Mouse (Mus musculus) heart, embryonic 13.5 days (tissue): ENCODE data around the gene Diras2. TPM values are rescaled to one million over a fixed set of nuclear protein-coding genes. Genes with fewer than 3 reads are reported as not detected.

Experiments
- ATAC-seq: fragments of 200-750 bp; cut with Nextera tagmentation; 2 replicates; pipeline ENCODE4 v1.8.0; 2017; ENCODE audit warnings: moderate TSS enrichment; ENCODE audit not compliant: insufficient number of reproducible peaks, low FRiP score, low TSS enrichment; ENCODE audit errors: extremely low read depth
- H3K27ac ChIP-seq: fragments of 300-500 bp; sonication (generic); replicated peaks from 2 replicates; pipeline ENCODE4 v1.5.1; 2015; ENCODE audit warnings: moderate library complexity, mild to moderate bottlenecking, inconsistent platforms
- H3K27me3 ChIP-seq: fragments of 300-500 bp; sonication (generic); replicated peaks from 2 replicates; pipeline ENCODE4 v1.6.1; 2015; ENCODE audit warnings: mild to moderate bottlenecking, inconsistent platforms
- H3K36me3 ChIP-seq: fragments of 300-500 bp; sonication (generic); 2 replicates; pipeline ENCODE4 v1.6.1; 2015; ENCODE audit warnings: mild to moderate bottlenecking, inconsistent platforms
- H3K4me1 ChIP-seq: fragments of 300-500 bp; sonication (generic); 2 replicates; pipeline ENCODE4 v1.6.1; 2015; ENCODE audit warnings: inconsistent platforms
- H3K4me2 ChIP-seq: fragments of 300-500 bp; sonication (generic); 2 replicates; pipeline ENCODE4 v1.6.1; 2015; ENCODE audit warnings: inconsistent platforms, mild to moderate bottlenecking, moderate library complexity
- H3K4me3 ChIP-seq: fragments of 300-500 bp; sonication (generic); 2 replicates; pipeline ENCODE4 v1.5.1; 2015; ENCODE audit warnings: moderate library complexity, mild to moderate bottlenecking, inconsistent platforms
- H3K9ac ChIP-seq: fragments of 300-500 bp; sonication (generic); 2 replicates; pipeline ENCODE4 v1.6.1; 2015; ENCODE audit warnings: inconsistent platforms, mild to moderate bottlenecking, moderate library complexity
- H3K9me3 ChIP-seq: fragments of 300-500 bp; sonication (generic); 2 replicates; pipeline ENCODE4 v1.6.1; 2016; ENCODE audit warnings: inconsistent platforms
- WGBS: fragments of 180-500 bp; shearing (Covaris S2); methylation state at CpG from one replicate; pipeline ENCODE4 v1.1.7; 2015; ENCODE audit warnings: mixed read lengths; 5-methylcytosine and 5-hydroxymethylcytosine counted together
- polyA plus RNA-seq: library from polyadenylated mRNA; unstranded; fragments of >200 nt; fragmentation: Nextera tagmentation; extraction: Ambion mirVana; gene quantifications from 2 replicates; pipeline ENCODE4 v1.2.1, GENCODE M21; 2015

Gene Diras2
- polyA plus RNA-seq, 1 experiment from 2014 or later = 0.52 TPM

DNA sequence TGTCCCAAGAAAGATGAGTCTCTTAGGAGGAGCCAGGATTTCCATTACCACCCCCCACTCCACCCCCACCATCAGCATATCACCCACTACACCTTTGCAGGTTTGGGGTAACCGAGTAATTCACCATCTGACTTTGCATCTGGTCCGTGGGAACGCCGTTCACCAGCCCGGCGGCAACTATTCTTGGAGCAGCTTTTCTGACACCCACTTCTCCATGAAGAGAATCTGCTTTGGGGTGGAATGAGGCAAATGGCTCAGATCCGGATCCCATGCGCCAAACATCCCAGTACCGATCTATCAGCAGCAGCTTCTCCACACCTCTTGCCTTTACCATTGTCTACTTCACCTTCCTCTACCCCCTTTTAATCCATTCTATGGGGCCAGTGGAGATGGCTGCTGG, 39.2 kb upstream of the Diras2 start:
- Histone ChIP-seq H3K4me2 (no peak overlapping the region), H3K9me3 (no peaks in the 10 kb centered on the region), H3K4me3 (no peak overlapping the region), H3K27me3 (no peaks in the 10 kb centered on the region; the same call in 1 of the 2 replicates), H3K4me1 (0 out of 2 replicates have a peak, but pooled peaks cover 5% of the 10 kb centered on the region), H3K27ac (no peak overlapping the region), H3K36me3 (no peaks in the 10 kb centered on the region), H3K9ac (no peak overlapping the region)
- 76% methylated on average over 9 of the region's 9 CpGs for WGBS
- no peak for ATAC-seq

DNA sequence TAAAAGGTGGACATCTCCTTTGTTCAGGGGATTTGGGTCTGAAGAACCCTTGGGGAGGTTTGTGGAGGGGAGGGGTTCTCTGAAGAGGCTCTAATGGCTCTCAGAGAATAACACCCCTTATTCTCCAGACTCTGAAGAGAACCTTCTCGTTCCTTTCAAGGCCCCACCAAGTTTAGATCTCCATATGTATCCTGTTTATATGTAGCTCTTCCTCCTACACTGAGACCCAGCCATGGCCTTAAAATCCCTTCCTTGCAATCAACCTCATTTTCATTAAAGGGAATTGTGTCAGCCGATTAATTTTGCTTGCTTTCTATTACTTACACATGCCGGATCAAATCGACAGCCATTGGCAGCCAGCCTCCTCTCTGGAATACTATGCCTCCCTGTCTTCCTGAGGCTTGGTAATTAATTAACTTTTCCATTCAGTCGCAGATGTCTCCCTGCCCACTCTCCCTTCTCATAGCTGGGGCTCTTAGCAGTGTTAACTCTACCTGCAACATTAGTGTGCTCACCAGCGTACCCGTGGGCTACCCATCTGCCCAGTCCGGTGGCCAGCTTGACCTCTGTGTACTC, 38.2 kb upstream of the Diras2 start:
- no peak overlapping the region for H3K4me3 ChIP-seq
- no peak overlapping the region for H3K9ac ChIP-seq
- 0 out of 2 replicates have a peak, but pooled peaks cover 5% of the 10 kb centered on the region for H3K4me1 ChIP-seq
- no peaks in the 10 kb centered on the region; the same call in 1 of the 2 replicates for H3K27me3 ChIP-seq
- ATAC-seq = no peak
- H3K9me3 ChIP-seq = no peaks in the 10 kb centered on the region
- H3K27ac ChIP-seq = no peak overlapping the region
- 74% methylated on average over 8 of the region's 8 CpGs for WGBS
- H3K4me2 ChIP-seq = no peak overlapping the region
- H3K36me3 ChIP-seq = no peaks in the 10 kb centered on the region

DNA sequence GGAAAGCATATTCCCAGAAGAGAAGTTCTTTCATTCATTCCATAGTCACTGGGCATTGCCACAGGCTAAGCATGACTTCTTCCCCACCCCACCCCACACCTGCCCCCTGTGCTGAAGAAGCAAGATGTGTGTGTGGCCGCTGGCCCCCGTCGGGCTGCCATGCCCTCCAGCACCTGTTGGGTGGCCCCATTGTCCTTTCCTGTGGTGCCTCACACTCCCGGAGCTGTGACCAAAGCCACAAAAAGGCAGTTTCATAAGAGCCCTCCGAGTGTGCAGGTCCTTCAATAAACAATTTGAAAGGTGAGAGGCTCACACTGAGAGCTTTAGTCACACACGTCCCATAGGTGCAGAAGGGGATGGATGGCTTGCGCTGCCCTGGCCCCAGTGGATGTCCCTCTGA, 35.7 kb upstream of the Diras2 start:
- no peak overlapping the region for H3K4me3 ChIP-seq
- WGBS = 73% methylated on average over 7 of the region's 7 CpGs
- no peaks in the 10 kb centered on the region for H3K9me3 ChIP-seq
- no peaks in the 10 kb centered on the region; the same call in 1 of the 2 replicates for H3K27me3 ChIP-seq
- ATAC-seq = no peak
- H3K36me3 ChIP-seq = no peaks in the 10 kb centered on the region
- no peak overlapping the region for H3K27ac ChIP-seq
- H3K4me2 ChIP-seq = no peak overlapping the region
- no peak overlapping the region for H3K9ac ChIP-seq
- 0 out of 2 replicates have a peak, but pooled peaks cover 5% of the 10 kb centered on the region for H3K4me1 ChIP-seq

DNA sequence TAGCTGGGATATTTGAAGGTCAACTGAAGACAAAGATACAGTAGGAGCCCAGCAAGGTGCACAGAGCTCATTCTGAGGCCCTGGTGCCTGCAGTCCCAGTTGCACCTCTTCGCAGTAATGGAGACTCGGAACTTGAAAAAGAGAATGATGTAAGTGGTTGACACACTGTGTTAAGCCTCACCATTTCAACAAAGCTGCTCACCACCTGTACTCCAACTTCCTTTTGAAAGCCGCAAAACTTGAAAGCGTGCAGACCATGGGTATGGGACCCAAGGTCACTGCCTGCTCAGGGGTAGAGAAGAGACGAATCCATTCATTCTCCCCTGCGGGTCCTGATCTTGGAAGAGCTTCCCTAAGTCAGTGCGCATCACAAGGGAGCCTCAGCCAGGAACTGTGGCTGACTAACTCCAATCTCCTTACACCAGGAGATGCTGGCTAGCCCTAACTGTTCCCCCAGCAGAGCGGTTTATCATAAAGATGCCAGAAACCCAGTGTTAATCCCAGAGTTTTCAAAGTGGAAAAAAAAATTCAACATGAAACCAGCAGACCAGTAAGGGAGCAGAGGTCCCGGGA, 35.2 kb upstream of the Diras2 start:
- Histone ChIP-seq H3K9ac (no peak overlapping the region), H3K4me2 (no peak overlapping the region), H3K4me3 (no peak overlapping the region), H3K27ac (no peak overlapping the region), H3K27me3 (no peaks in the 10 kb centered on the region; the same call in 1 of the 2 replicates), H3K4me1 (0 out of 2 replicates have a peak, but pooled peaks cover 5% of the 10 kb centered on the region), H3K36me3 (no peaks in the 10 kb centered on the region), H3K9me3 (no peaks in the 10 kb centered on the region)
- ATAC-seq = no peak
- WGBS = 84% methylated on average over 9 of the region's 9 CpGs

DNA sequence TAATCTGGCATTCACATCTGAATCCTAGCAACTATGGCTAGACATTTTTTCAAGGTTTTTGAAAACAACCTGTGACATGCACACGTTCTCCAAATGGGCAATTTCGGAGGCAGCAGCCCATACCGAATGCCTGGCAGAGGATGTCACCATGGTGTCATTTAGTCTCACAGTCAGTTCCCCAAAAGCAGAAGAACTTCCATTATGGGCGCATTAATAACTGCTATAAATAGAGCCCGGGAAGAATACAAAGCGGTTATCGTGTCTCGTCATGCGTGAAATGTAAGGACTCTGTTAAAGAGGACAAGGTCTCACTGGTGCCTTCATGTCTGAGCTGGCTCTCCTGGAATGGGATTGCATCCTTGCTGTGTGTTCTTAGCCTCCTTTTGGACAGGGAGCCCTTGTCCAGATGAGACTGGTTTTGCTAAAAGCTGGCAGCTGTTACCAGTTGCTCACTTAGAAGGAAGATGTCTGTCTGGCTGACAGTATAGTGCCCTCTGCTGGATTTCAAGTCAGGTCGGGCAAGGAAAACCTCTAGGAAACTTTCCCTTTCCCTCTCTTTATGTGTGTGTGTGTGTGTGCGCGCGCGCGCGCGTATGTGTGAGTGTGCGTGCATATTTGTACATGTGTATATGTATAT, 34.1 kb upstream of the Diras2 start:
- WGBS = 82% methylated on average over 18 of the region's 18 CpGs
- no peak overlapping the region for H3K27ac ChIP-seq
- H3K27me3 ChIP-seq = no peaks in the 10 kb centered on the region; the same call in 1 of the 2 replicates
- H3K4me3 ChIP-seq = no peak overlapping the region
- no peak overlapping the region for H3K9ac ChIP-seq
- no peaks in the 10 kb centered on the region for H3K36me3 ChIP-seq
- no peaks in the 10 kb centered on the region for H3K9me3 ChIP-seq
- H3K4me2 ChIP-seq = no peak overlapping the region
- 0 out of 2 replicates have a peak, but pooled peaks cover 5% of the 10 kb centered on the region for H3K4me1 ChIP-seq
- no peak for ATAC-seq

DNA sequence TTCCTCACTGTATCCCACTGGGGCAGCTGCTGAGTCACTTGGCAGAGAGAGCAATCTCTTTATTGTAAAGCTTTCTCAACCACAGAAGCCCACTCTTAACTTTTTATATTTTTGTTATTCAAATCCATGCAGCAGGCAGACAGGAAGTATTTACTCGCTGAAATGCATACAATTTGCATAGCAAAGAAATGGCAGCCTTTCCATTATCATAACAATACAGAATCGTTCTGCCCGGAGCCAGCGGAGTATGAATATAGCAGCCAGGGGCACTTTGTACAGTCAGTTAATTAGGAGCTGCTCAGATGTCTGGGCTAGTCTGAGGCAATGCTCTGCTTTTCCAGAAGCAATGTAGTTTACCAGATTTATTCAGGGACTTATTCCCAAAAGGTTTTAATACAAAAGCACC, 31.1 kb upstream of the Diras2 start:
- 62% methylated on average over 4 of the region's 4 CpGs for WGBS
- ATAC-seq = no peak
- Histone ChIP-seq H3K9me3 (no peaks in the 10 kb centered on the region), H3K9ac (no peak overlapping the region), H3K4me2 (no peak overlapping the region), H3K4me1 (0 out of 2 replicates have a peak, but pooled peaks cover 5% of the 10 kb centered on the region), H3K4me3 (no peak overlapping the region), H3K27ac (no peak overlapping the region), H3K27me3 (no peaks in the 10 kb centered on the region; the same call in 1 of the 2 replicates), H3K36me3 (no peaks in the 10 kb centered on the region)

DNA sequence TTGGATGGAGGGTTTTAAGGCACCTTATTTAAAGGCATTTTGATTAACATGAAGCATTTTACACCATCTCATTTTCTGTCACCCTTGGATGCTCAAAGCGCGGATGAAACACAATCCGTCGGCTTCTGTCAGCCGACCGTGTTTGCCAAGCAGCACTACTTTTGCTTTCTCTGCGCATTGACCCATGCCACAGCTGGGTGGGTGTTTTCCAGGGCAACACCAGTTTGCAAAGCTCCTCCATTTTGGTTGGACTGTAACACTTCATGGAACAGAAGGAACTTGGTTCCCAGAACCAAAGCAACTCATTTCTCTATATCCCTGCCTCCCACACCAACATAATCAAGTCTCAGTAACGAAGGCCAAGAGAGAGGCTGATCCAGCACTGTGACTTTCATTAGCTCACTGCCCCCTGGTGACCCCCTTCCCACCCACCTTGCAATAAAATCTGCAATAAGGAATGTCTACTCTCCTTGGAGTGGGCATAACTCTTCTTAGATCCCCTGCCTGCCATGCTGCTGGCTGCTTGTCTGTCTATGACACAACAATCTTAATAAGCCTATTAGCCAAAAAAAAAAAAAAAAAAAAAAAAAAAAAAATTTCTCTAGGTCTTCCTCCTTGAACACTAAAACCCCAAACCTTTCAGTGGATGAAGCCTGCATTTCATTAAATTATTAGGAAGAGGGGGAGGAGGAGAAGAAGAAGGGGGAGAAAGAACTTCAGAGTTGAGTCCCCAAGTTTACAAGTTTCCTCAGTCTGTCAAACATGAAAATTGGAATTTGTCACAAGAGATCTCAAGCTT, 30.5 kb upstream of the Diras2 start:
- WGBS = 84% methylated on average over 8 of the region's 8 CpGs
- Histone ChIP-seq H3K4me1 (0 out of 2 replicates have a peak, but pooled peaks cover 5% of the 10 kb centered on the region), H3K9ac (no peak overlapping the region), H3K27ac (no peak overlapping the region), H3K36me3 (no peaks in the 10 kb centered on the region), H3K4me3 (no peak overlapping the region), H3K4me2 (no peak overlapping the region), H3K9me3 (no peaks in the 10 kb centered on the region), H3K27me3 (no peaks in the 10 kb centered on the region; the same call in 1 of the 2 replicates)
- no peak for ATAC-seq

DNA sequence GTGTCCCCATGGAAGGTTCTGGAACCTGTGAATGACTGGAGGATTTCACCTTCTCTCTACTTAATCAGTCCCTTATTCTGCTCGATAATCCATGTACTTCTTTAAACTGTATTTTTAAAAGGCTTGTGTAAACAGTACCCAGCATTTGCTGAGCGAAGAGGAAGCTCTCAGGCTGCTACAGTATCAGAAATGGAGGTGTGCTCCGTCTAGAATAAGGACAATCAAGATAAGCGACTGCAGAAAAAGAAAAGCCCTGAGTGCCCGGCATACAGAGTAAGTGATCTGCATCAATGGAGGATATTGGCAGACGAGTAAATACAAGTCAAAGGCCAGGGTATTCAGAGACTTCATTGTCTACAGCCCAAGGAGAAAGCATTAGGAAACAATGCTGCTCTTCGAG, 26.3 kb upstream of the Diras2 start:
- no peak overlapping the region for H3K27ac ChIP-seq
- H3K4me1 ChIP-seq = no peaks in the 10 kb centered on the region
- H3K36me3 ChIP-seq = no peaks in the 10 kb centered on the region
- H3K4me2 ChIP-seq = no peak overlapping the region
- no peak overlapping the region for H3K4me3 ChIP-seq
- no peaks in the 10 kb centered on the region for H3K9me3 ChIP-seq
- no peak overlapping the region for H3K9ac ChIP-seq
- 57% methylated on average over 7 of the region's 7 CpGs for WGBS
- ATAC-seq = no peak
- no peaks in the 10 kb centered on the region for H3K27me3 ChIP-seq

DNA sequence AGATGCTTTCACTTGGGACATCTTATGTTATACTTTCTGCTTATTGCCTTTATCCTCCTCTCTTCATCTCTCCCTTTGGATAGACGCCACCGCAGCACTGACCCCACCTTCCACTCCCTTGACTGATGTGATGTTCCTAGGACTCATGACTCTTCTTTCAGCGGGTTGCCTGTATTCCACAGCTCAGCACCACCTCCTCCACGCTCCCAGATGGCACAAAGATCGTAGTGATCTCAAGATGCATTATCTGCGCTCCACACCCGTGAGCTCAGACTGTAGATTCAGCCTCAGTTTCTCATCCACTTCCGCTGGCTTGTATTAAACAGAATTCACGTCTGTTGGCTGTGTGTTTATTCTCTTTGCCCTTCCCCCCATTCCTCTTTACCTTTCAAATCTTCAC, 23.6 kb upstream of the Diras2 start:
- Histone ChIP-seq H3K9me3 (no peaks in the 10 kb centered on the region), H3K4me2 (no peak overlapping the region), H3K4me3 (no peak overlapping the region), H3K27ac (no peak overlapping the region), H3K36me3 (no peaks in the 10 kb centered on the region), H3K4me1 (no peaks in the 10 kb centered on the region), H3K9ac (no peak overlapping the region), H3K27me3 (no peaks in the 10 kb centered on the region)
- 74% methylated on average over 9 of the region's 9 CpGs for WGBS
- no peak for ATAC-seq

DNA sequence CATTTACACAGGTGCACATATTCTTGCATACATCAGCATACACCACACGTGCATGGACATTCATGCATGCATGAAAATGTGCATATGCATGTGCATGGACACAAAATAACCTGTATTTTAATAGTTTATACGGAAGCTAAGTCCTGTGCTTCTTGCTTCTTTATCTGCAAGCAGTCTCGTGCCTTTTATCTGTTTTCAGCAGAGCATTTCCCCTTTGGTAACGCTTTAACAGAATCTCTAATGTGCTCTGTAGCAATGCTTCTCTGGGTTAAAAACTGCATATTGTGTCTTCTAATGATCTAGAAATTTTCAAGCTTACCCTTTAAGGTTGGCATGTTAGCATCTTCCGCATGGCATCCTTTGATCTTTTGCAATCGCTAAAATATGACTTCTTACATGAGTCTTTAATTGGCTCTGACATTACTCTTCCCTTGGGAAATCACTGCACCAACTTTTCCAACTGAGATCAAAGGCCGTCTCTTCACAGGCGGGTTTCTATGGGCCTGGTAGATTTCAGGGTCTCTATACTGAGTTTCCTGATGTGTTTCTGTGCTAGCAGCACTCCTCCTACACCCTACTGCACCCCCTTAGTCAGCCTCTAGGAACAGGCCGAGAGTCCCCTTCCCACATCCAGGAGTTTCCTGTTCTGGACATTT, 21.9 kb upstream of the Diras2 start:
- Histone ChIP-seq H3K36me3 (no peaks in the 10 kb centered on the region), H3K9ac (no peak overlapping the region), H3K9me3 (peaks cover 4% of the 10 kb centered on the region; the same call in 1 of the 2 replicates), H3K4me3 (no peak overlapping the region), H3K4me1 (no peaks in the 10 kb centered on the region), H3K27me3 (no peaks in the 10 kb centered on the region), H3K27ac (no peak overlapping the region), H3K4me2 (no peak overlapping the region)
- no peak for ATAC-seq
- 60% methylated on average over 9 of the region's 9 CpGs for WGBS

DNA sequence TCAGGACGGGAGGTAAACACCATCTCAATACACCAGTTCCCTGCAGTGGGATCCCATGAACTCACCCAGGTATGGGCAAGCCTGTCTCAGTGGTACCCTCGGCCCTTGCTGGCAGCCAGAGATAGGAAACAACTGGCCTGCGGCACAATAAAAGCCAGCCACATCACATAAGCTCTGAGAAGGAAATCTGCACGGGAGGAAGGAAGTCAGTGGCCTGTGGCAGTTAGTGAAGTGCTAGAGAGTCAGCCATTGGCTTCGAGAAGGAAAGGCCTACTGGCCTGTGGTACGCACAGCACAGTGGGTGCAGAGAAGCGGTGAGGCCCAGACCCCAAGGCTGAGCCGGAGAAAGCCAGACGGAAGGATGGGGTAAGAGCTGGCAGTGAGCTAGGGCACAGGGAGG, 20.2 kb upstream of the Diras2 start:
- H3K27ac ChIP-seq = no peak overlapping the region
- no peak overlapping the region for H3K4me2 ChIP-seq
- H3K9ac ChIP-seq = no peak overlapping the region
- no peaks in the 10 kb centered on the region for H3K4me1 ChIP-seq
- 70% methylated on average over 9 of the region's 9 CpGs for WGBS
- no peaks in the 10 kb centered on the region for H3K27me3 ChIP-seq
- H3K4me3 ChIP-seq = no peak overlapping the region
- H3K36me3 ChIP-seq = no peaks in the 10 kb centered on the region
- H3K9me3 ChIP-seq = peaks cover 4% of the 10 kb centered on the region; the same call in 1 of the 2 replicates
- no peak for ATAC-seq
